Mouse (Mus musculus) liver, adult 2 months (tissue): ENCODE data around the gene Lasp1.

Experiments used
- CTCF ChIP-seq: fragments of 200-500 bp; IDR thresholded peaks from 2 replicates; pipeline ENCODE4 v1.5.1; 2011; ENCODE audit warnings: low read depth, low read length, control low read depth
- POLR2A ChIP-seq: fragments of 200-500 bp; IDR thresholded peaks from 2 replicates; pipeline ENCODE4 v1.6.1; 2011; ENCODE audit warnings: low read length, control low read depth; ENCODE audit not compliant: insufficient read depth; ENCODE audit errors: extremely low read depth

DNA sequence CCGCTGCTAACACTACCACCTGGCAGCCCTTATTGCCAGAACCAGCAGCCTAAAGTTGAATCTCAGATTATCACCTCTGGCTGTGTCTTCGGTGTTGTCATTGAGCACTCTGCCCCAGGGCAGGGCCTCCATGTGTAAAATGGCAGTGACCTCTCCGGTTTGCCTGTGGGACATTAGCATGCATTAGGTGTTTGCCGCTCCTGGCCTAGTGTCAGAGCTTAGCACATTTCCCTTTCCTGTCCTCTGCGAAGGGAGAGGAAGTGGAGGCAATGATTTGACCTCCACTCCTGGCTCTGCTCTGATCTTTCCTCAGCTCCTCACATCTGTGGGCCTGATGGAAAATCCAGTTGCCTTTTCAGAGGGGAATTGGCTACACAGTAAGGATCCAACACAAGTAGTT lies 21.1 kb downstream of the Lasp1 start:
- TF ChIP-seq CTCF, result no peak
- no peak for TF ChIP-seq POLR2A
